In genomic region chr4:86669780-86670201, GRCm38 (mm10) we compare ENCODE assay signal across 8 mouse cellular contexts. TPM values are rescaled to one million over a fixed set of nuclear protein-coding genes. Genes with fewer than 3 reads are reported as not detected.
A peak's percentile ranks its signal among the peaks of the same experiment; 100 is the strongest.
DNase-seq lines count a peak whose midpoint lies in the region; ATAC-seq and TF ChIP-seq lines count a peak whose summit lies in the region.

Plin2 (minus strand) TSS chr4:86670060.

- no peak for DNase-seq in ES-E14 (ENCODE audit: low read depth, low spot score)
- DNase-seq in cerebellum, adult 11-12 months: peak; percentile 61
- peak; percentile 83 to 87 for DNase-seq in heart, postnatal 36 days
- peak; percentile 7 to 21 for DNase-seq in layer of hippocampus, adult 2 months (ENCODE audit: low spot score in 2 of 2)
- peak; percentile 87 for DNase-seq in lung, postnatal 0 days (ENCODE audit: low spot score)
- DNase-seq in ovary, adult 18-20 months (ENCODE audit: low spot score): peak; percentile 67
- peak; percentile 11 to 35 for DNase-seq in thymus, postnatal 10 days (ENCODE audit: low spot score in 2 of 2)

- peaks cover 2% of the 10 kb centered on the region; the same call in 1 of the 2 replicates for H3K36me3 ChIP-seq in ES-E14 (ENCODE audit: control insufficient read depth, insufficient read depth, low read length, poor library complexity, severe bottlenecking)
- no peaks in the 10 kb centered on the region for H3K36me3 ChIP-seq in forebrain, embryonic 16.5 days (ENCODE audit: control insufficient read depth, insufficient read depth)
- no peaks in the 10 kb centered on the region; the same call in 1 of the 2 replicates for H3K36me3 ChIP-seq in lung, postnatal 0 days (ENCODE audit: insufficient read depth, low read length)

- no peaks in the 10 kb centered on the region for H3K27me3 ChIP-seq in forebrain, embryonic 16.5 days (replicated peaks; ENCODE audit: control insufficient read depth, insufficient read depth, low read length)
- no peaks in the 10 kb centered on the region for H3K27me3 ChIP-seq in lung, postnatal 0 days (replicated peaks; ENCODE audit: insufficient read depth, low read length)

- peak within 1 kb of the TSS; percentile 85 for H3K4me2 ChIP-seq in forebrain, embryonic 16.5 days (ENCODE audit: low read length)
- peak within 1 kb of the TSS; percentile 65 for H3K4me2 ChIP-seq in lung, postnatal 0 days (replicated peaks; ENCODE audit: low read depth, low read length)

- peaks cover 8 to 10% of the 10 kb centered on the region in 2 experiments for H3K4me1 ChIP-seq in ES-E14 (ENCODE audit: control insufficient read depth in 2 of 2, insufficient read depth in 2 of 2, low read length in 2 of 2, poor library complexity in 1 of 2)
- H3K4me1 ChIP-seq in forebrain, embryonic 16.5 days (replicated peaks; ENCODE audit: control insufficient read depth, insufficient read depth, low read length): peaks cover 10% of the 10 kb centered on the region; the same call in 1 of the 2 replicates
- peaks cover 7% of the 10 kb centered on the region; the same call in 1 of the 2 replicates for H3K4me1 ChIP-seq in lung, postnatal 0 days (ENCODE audit: insufficient read depth, low read depth, low read length)

- no peaks in the 10 kb centered on the region for H3K9me3 ChIP-seq in ES-E14 (ENCODE audit: control insufficient read depth, insufficient read depth, low read depth, low read length)
- H3K9me3 ChIP-seq in forebrain, embryonic 16.5 days (ENCODE audit: control insufficient read depth, low read length): no peaks in the 10 kb centered on the region
- H3K9me3 ChIP-seq in lung, postnatal 0 days (ENCODE audit: low read length): no peaks in the 10 kb centered on the region

- H3K4me3 ChIP-seq in ES-E14 (ENCODE audit: insufficient read depth in 1 of 2, low read depth in 1 of 2, low read length in 2 of 2, poor library complexity in 1 of 2, severe bottlenecking in 1 of 2): peak within 1 kb of the TSS; percentile 90 to 92
- peak within 1 kb of the TSS; percentile 67 for H3K4me3 ChIP-seq in forebrain, embryonic 16.5 days (replicated peaks; ENCODE audit: low read length)
- peak within 1 kb of the TSS; percentile 65 for H3K4me3 ChIP-seq in layer of hippocampus, adult 2 months
- peak within 1 kb of the TSS; percentile 75 for H3K4me3 ChIP-seq in lung, postnatal 0 days (ENCODE audit: low read depth, low read length)

- under 1% methylated on average over 18 of the region's 18 CpGs for WGBS in forebrain, embryonic 16.5 days
- WGBS in lung, postnatal 0 days: under 1% methylated on average over 18 of the region's 18 CpGs

- H3K9ac ChIP-seq in ES-E14 (ENCODE audit: insufficient read depth, low read depth, low read length, poor library complexity, severe bottlenecking): peak within 1 kb of the TSS; percentile 76
- H3K9ac ChIP-seq in forebrain, embryonic 16.5 days (replicated peaks; ENCODE audit: low read depth, low read length): peak within 1 kb of the TSS; percentile 76
- peak within 1 kb of the TSS; percentile 76 for H3K9ac ChIP-seq in lung, postnatal 0 days (replicated peaks; ENCODE audit: low read depth)

- H3K27ac ChIP-seq in ES-E14 (ENCODE audit: insufficient read depth, low read depth, low read length, poor library complexity, severe bottlenecking): peak within 1 kb of the TSS; percentile 48
- H3K27ac ChIP-seq in forebrain, embryonic 16.5 days (ENCODE audit: low read length): no peak within 1 kb of the TSS; the same call in 1 of the 2 replicates
- H3K27ac ChIP-seq in layer of hippocampus, adult 2 months: peak within 1 kb of the TSS; percentile 71
- peak within 1 kb of the TSS; percentile 95 for H3K27ac ChIP-seq in lung, postnatal 0 days (ENCODE audit: low read length)

- no peak for TF ChIP-seq EP300 in lung, postnatal 0 days (IDR thresholded peaks at IDR 0.05)

- no peak for TF ChIP-seq CTCF in layer of hippocampus, adult 2 months (conservative IDR thresholded peaks at IDR 0.05)
- no peak for TF ChIP-seq CTCF in lung, postnatal 0 days (IDR thresholded peaks at IDR 0.05)

- intact Hi-C loops in heart, postnatal 36 days (cut with DNase I): loop anchor here (2.0 to 5.0 kb wide), 2 partner anchors 17 to 78 kb away; partner anchors contain the start of gene Dennd4c

- in situ Hi-C loops in ES-E14 (cut with MboI; ENCODE audit: low sequenced_read_pairs in 2 of 2, unreplicated experiment in 2 of 2): no loop called here

- ATAC-seq in forebrain, embryonic 16.5 days: peak; percentile 89
- peak; percentile 89 for ATAC-seq in lung, postnatal 0 days

TF ChIP-seq in ES-E14, 5 proteins besides CTCF, POLR2A, EP300 and RAD21:
- TF ChIP-seq ZNF384 (IDR thresholded peaks at IDR 0.05; ENCODE audit: low read depth, low read length) (no peak), HCFC1 (IDR thresholded peaks at IDR 0.05; ENCODE audit: borderline replicate concordance, insufficient read depth, low read length) (no peak), ZC3H11A (IDR thresholded peaks at IDR 0.05; ENCODE audit: borderline replicate concordance, low read depth, low read length) (no peak), MAFK (IDR thresholded peaks at IDR 0.05; ENCODE audit: insufficient read depth, low read depth, low read length) (no peak)
TF ChIP-seq in ES-E14: peak in this region for 0.

RNA-seq across cellular contexts. Expression of gene Plin2, which starts in this region (rescaled TPM):
- total RNA-seq in ES-E14 (2012; rRNA removed): 51.9 and 106 TPM in 2 replicates
- polyA plus RNA-seq in forebrain, embryonic 16.5 days (2015; fragmentation: Nextera tagmentation; extraction: Ambion mirVana): 37.3 and 43.7 TPM in 2 replicates
- 100 to 1,000 TPM; 140 to 163 TPM for total RNA-seq in heart, postnatal 36 days (2021)
- 10 to 100 TPM; 10.8 to 13.6 TPM for total RNA-seq in layer of hippocampus, adult 2 months (2021)
- polyA plus RNA-seq in lung, postnatal 0 days (2015; fragmentation: Nextera tagmentation; extraction: Ambion mirVana): 220 and 252 TPM in 2 replicates
